Mouse (Mus musculus): ENCODE data around the gene Diaph2. TPM values are rescaled to one million over a fixed set of nuclear protein-coding genes. Genes with fewer than 3 reads are reported as not detected.

Gene Diaph2
- polyA plus RNA-seq, 1 experiment from 2014 or later: 3.8 TPM

DNA sequence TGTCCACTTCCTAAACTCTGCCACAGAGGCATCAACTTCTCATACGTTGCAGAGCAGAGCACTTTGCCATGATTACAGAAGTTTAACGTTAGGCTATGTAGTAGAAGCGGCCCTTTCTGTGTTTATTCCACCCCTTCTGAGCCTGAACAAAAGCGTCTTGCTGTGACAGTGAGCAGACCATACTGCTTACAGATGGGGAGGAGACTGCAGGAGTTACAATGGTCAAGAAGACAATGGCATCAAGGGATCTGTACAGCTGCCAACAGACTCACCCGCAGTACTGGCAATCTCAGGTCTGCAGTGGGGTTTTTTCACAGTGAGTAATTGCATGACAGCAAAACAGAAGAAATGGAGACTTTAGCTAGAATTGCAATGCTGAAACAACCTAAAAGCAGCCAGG, 756.1 kb downstream of the Diaph2 start:
- DNase-seq (ENCODE audit: low spot score) (peak; percentile 11), ATAC-seq (ENCODE audit: insufficient read depth, low FRiP score, low TSS enrichment) (0 out of 2 replicates have a peak, but pooled peaks have one; percentile 24)
- Histone ChIP-seq H3K4me1 (ENCODE audit: control insufficient read depth, insufficient read depth, low read length) (no peaks in the 10 kb centered on the region), H3K36me3 (ENCODE audit: control insufficient read depth, insufficient read depth, low read length) (no peaks in the 10 kb centered on the region), H3K9ac (ENCODE audit: low read length) (no peak overlapping the region), H3K4me2 (ENCODE audit: low read depth) (no peak overlapping the region), H3K9me3 (ENCODE audit: control insufficient read depth, low read length) (no peaks in the 10 kb centered on the region), H3K27ac (ENCODE audit: low read depth, low read length) (no peak overlapping the region), H3K27me3 (ENCODE audit: control insufficient read depth, insufficient read depth, low read length) (no peaks in the 10 kb centered on the region), H3K4me3 (ENCODE audit: low read depth, low read length) (no peak overlapping the region)
- 30% methylated on average over 5 of the region's 5 CpGs for WGBS

Data from neural tube, embryonic 11.5 days (tissue).